ENCODE assay signal across 9 mouse cellular contexts in genomic region chr11:96234906-96235305, GRCm38 (mm10). TPM values are rescaled to one million over a fixed set of nuclear protein-coding genes. Genes with fewer than 3 reads are reported as not detected.
DNase-seq lines count a peak whose midpoint lies in the region; ATAC-seq and TF ChIP-seq lines count a peak whose summit lies in the region.
"Had no signal": no experiment of that assay in that cellular context is flagged by ENCODE, and none has a peak within 500 bp of the region (broad histone marks: within the 10 kb centered on the region; RNA-seq: fewer than 3 reads in every experiment).

No protein-coding gene starts in this region.

- no peak overlapping the region for H3K4me2 ChIP-seq in limb, embryonic 11.5 days (ENCODE audit: low read depth, severe bottlenecking)
- H3K4me2 ChIP-seq: midbrain, embryonic 12.5 days had no signal

- WGBS in limb, embryonic 11.5 days = 2% methylated on average over 12 of the region's 12 CpGs

- H3K27me3 ChIP-seq in G1E (ENCODE audit: insufficient read depth, low read length) = peaks cover 17% of the 10 kb centered on the region
- peaks cover 4% of the 10 kb centered on the region; the same call in 1 of the 2 replicates for H3K27me3 ChIP-seq in limb, embryonic 11.5 days (ENCODE audit: control insufficient read depth, insufficient read depth, low read length)

- no peak for ATAC-seq in G1E (ENCODE audit: extremely low read depth, insufficient number of reproducible peaks, low FRiP score, poor library complexity, severe bottlenecking)
- ATAC-seq in limb, embryonic 11.5 days (ENCODE audit: insufficient number of reproducible peaks, low FRiP score, low TSS enrichment, low read depth) = no peak
- ATAC-seq in erythroid progenitor cell, adult 5-6 weeks (replicated peaks; ENCODE audit: low FRiP score, poor library complexity, severe bottlenecking) = no peak

- no peaks in the 10 kb centered on the region for H3K36me3 ChIP-seq in G1E (replicated peaks)
- H3K36me3 ChIP-seq in limb, embryonic 11.5 days (ENCODE audit: control insufficient read depth, insufficient read depth, low read length) = no peaks in the 10 kb centered on the region
- H3K36me3 ChIP-seq: midbrain, embryonic 12.5 days had no signal

- 0 out of 2 replicates have a peak, but pooled peaks cover 3% of the 10 kb centered on the region for H3K4me1 ChIP-seq in G1E (ENCODE audit: insufficient read depth, low read depth, low read length)
- H3K4me1 ChIP-seq in bone marrow macrophage, adult 2 months (ENCODE audit: control insufficient read depth, insufficient read depth, low read length) = no peaks in the 10 kb centered on the region
- H3K4me1 ChIP-seq in limb, embryonic 11.5 days (ENCODE audit: control insufficient read depth, insufficient read depth, low read length) = no peaks in the 10 kb centered on the region
- H3K4me1 ChIP-seq: midbrain, embryonic 12.5 days had no signal

- no peak for TF ChIP-seq POLR2A in bone marrow macrophage, adult 2 months (IDR thresholded peaks at IDR 0.05; ENCODE audit: borderline replicate concordance, low read depth, low read length)

- no peak overlapping the region for H3K4me3 ChIP-seq in G1E (ENCODE audit: low read depth, low read length)
- no peak overlapping the region for H3K4me3 ChIP-seq in bone marrow macrophage, adult 2 months (ENCODE audit: insufficient read depth, low read length)
- H3K4me3 ChIP-seq in limb, embryonic 11.5 days (ENCODE audit: low read depth, low read length) = no peak overlapping the region
- H3K4me3 ChIP-seq: midbrain, embryonic 12.5 days had no signal

- no peak overlapping the region for H3K9ac ChIP-seq in limb, embryonic 11.5 days (ENCODE audit: low read length)
- H3K9ac ChIP-seq: midbrain, embryonic 12.5 days had no signal

- no peaks in the 10 kb centered on the region for H3K9me3 ChIP-seq in G1E (replicated peaks)
- no peaks in the 10 kb centered on the region for H3K9me3 ChIP-seq in limb, embryonic 11.5 days (ENCODE audit: control insufficient read depth, low read length)
- H3K9me3 ChIP-seq: midbrain, embryonic 12.5 days had no signal

- peak; percentile 68 for TF ChIP-seq CTCF in G1E (IDR thresholded peaks at IDR 0.05; ENCODE audit: low read depth, low read length)
- TF ChIP-seq CTCF in bone marrow macrophage, adult 2 months (IDR thresholded peaks at IDR 0.05; ENCODE audit: low read depth, low read length) = peak; percentile 58

- DNase-seq in left cerebral cortex, adult 18-20 months (ENCODE audit: low spot score in 2 of 2) = peak; percentile 34 to 48
- DNase-seq in left cerebral cortex, adult 8-10 months (ENCODE audit: low spot score in 2 of 2) = no peak
- DNase-seq in G1E (ENCODE audit: low spot score) = peak; percentile 21
- peak; percentile 28 to 44 for DNase-seq in gastrocnemius, postnatal 4 days (ENCODE audit: low spot score in 2 of 2)
- DNase-seq in limb, embryonic 11.5 days (ENCODE audit: low spot score) = peak; percentile 81
- peak; percentile 23 to 30 for DNase-seq in right cerebral cortex, adult 2 months (ENCODE audit: low spot score in 2 of 2)

- no peak overlapping the region for H3K27ac ChIP-seq in bone marrow macrophage, adult 2 months (ENCODE audit: insufficient read depth, low read depth, low read length)
- no peak overlapping the region for H3K27ac ChIP-seq in limb, embryonic 11.5 days (replicated peaks; ENCODE audit: low read depth, low read length)
- H3K27ac ChIP-seq: midbrain, embryonic 12.5 days had no signal

RNA-seq across cellular contexts. Expression of gene Hoxb9, which starts 36.4 kb away (rescaled TPM):
- total RNA-seq in left cerebral cortex, adult 18-20 months (2021) = not detected
- under 1 TPM in 1 of 4 experiments, not detected in 3; 0.16 TPM for total RNA-seq in left cerebral cortex, adult 8-10 months (2022)
- not detected in 2 replicates for total RNA-seq in G1E (2014; fragmentation: Nextera tagmentation)
- not detected in 2 replicates for total RNA-seq in G1E (2017)
- polyA plus RNA-seq in G1E (2012) = not detected in 2 replicates
- polyA plus RNA-seq in bone marrow macrophage, adult 2 months (2012; ENCODE audit: insufficient read depth, insufficient read length, missing spikeins) = not detected in 2 replicates
- 1 to 10 TPM; 1.1 to 1.5 TPM for total RNA-seq in gastrocnemius, postnatal 4 days (2021)
- 1.7 and 1.8 TPM in 2 replicates for polyA plus RNA-seq in limb, embryonic 11.5 days (2014; fragmentation: Nextera tagmentation; extraction: Ambion mirVana)
- not detected in 2 replicates for total RNA-seq in erythroid progenitor cell, adult 5-6 weeks (2015; ENCODE audit: low replicate concordance)
- not detected in 2 replicates for total RNA-seq in erythroid progenitor cell, adult 5-6 weeks (2017; ENCODE audit: low replicate concordance)
- polyA plus RNA-seq: midbrain, embryonic 12.5 days had no signal

RNA-seq across cellular contexts. Expression of gene Hoxb13, which starts 40.8 kb away (rescaled TPM):
- not detected for total RNA-seq in left cerebral cortex, adult 18-20 months (2021)
- total RNA-seq in left cerebral cortex, adult 8-10 months (2022) = not detected
- total RNA-seq in G1E (2014; fragmentation: Nextera tagmentation) = 17.4 and 25.0 TPM in 2 replicates
- total RNA-seq in G1E (2017) = 38.8 and 46.4 TPM in 2 replicates
- 93.3 and 93.9 TPM in 2 replicates for polyA plus RNA-seq in G1E (2012)
- polyA plus RNA-seq in bone marrow macrophage, adult 2 months (2012; ENCODE audit: insufficient read depth, insufficient read length, missing spikeins) = not detected in 2 replicates
- not detected for total RNA-seq in gastrocnemius, postnatal 4 days (2021)
- 0.09 TPM in 1 of 2 replicates, not detected in the other for polyA plus RNA-seq in limb, embryonic 11.5 days (2014; fragmentation: Nextera tagmentation; extraction: Ambion mirVana)
- total RNA-seq in erythroid progenitor cell, adult 5-6 weeks (2015; ENCODE audit: low replicate concordance) = not detected in 2 replicates
- not detected in 2 replicates for total RNA-seq in erythroid progenitor cell, adult 5-6 weeks (2017; ENCODE audit: low replicate concordance)
- polyA plus RNA-seq: midbrain, embryonic 12.5 days had no signal

RNA-seq across cellular contexts. Expression of gene Hoxb8, which starts 46.8 kb away (rescaled TPM):
- total RNA-seq in left cerebral cortex, adult 18-20 months (2021) = not detected
- total RNA-seq in left cerebral cortex, adult 8-10 months (2022) = not detected
- total RNA-seq in G1E (2014; fragmentation: Nextera tagmentation) (not detected in 2 replicates), G1E (2017) (0.22 TPM in 1 of 2 replicates, not detected in the other)
- 0.22 and 0.56 TPM in 2 replicates for polyA plus RNA-seq in G1E (2012)
- polyA plus RNA-seq in bone marrow macrophage, adult 2 months (2012; ENCODE audit: insufficient read depth, insufficient read length, missing spikeins) = not detected in 2 replicates
- 1 to 10 TPM in 1 of 2 experiments, under 1 TPM in 1; 0.98 to 1.3 TPM for total RNA-seq in gastrocnemius, postnatal 4 days (2021)
- polyA plus RNA-seq in limb, embryonic 11.5 days (2014; fragmentation: Nextera tagmentation; extraction: Ambion mirVana) = 0.38 and 0.89 TPM in 2 replicates
- total RNA-seq in erythroid progenitor cell, adult 5-6 weeks (2015; ENCODE audit: low replicate concordance) = not detected in 2 replicates
- not detected in 2 replicates for total RNA-seq in erythroid progenitor cell, adult 5-6 weeks (2017; ENCODE audit: low replicate concordance)
- polyA plus RNA-seq: midbrain, embryonic 12.5 days had no signal

RNA-seq across cellular contexts. Expression of gene Hoxb7, which starts 51.5 kb away (rescaled TPM):
- not detected for total RNA-seq in left cerebral cortex, adult 18-20 months (2021)
- not detected for total RNA-seq in left cerebral cortex, adult 8-10 months (2022)
- total RNA-seq in G1E (2014; fragmentation: Nextera tagmentation) = not detected in 2 replicates
- total RNA-seq in G1E (2017) = not detected in 2 replicates
- not detected in 2 replicates for polyA plus RNA-seq in G1E (2012)
- not detected in 2 replicates for polyA plus RNA-seq in bone marrow macrophage, adult 2 months (2012; ENCODE audit: insufficient read depth, insufficient read length, missing spikeins)
- total RNA-seq in gastrocnemius, postnatal 4 days (2021) = 1 to 10 TPM; 1.8 to 2.1 TPM
- polyA plus RNA-seq in limb, embryonic 11.5 days (2014; fragmentation: Nextera tagmentation; extraction: Ambion mirVana) = 3.7 and 4.3 TPM in 2 replicates
- total RNA-seq in erythroid progenitor cell, adult 5-6 weeks (2015; ENCODE audit: low replicate concordance) = not detected in 2 replicates
- total RNA-seq in erythroid progenitor cell, adult 5-6 weeks (2017; ENCODE audit: low replicate concordance) = not detected in 2 replicates
- polyA plus RNA-seq: midbrain, embryonic 12.5 days had no signal

RNA-seq across cellular contexts. Expression of gene Hoxb6, which starts 57.4 kb away (rescaled TPM):
- not detected for total RNA-seq in left cerebral cortex, adult 18-20 months (2021)
- total RNA-seq in left cerebral cortex, adult 8-10 months (2022) = not detected
- not detected in 2 replicates for total RNA-seq in G1E (2014; fragmentation: Nextera tagmentation)
- total RNA-seq in G1E (2017) = 0.29 TPM in 1 of 2 replicates, not detected in the other
- polyA plus RNA-seq in G1E (2012) = 0.26 and 0.39 TPM in 2 replicates
- polyA plus RNA-seq in bone marrow macrophage, adult 2 months (2012; ENCODE audit: insufficient read depth, insufficient read length, missing spikeins) = not detected in 2 replicates
- 1 to 10 TPM in 1 of 2 experiments, under 1 TPM in 1; 0.62 to 1.3 TPM for total RNA-seq in gastrocnemius, postnatal 4 days (2021)
- polyA plus RNA-seq in limb, embryonic 11.5 days (2014; fragmentation: Nextera tagmentation; extraction: Ambion mirVana) = 1.9 and 2.8 TPM in 2 replicates
- total RNA-seq in erythroid progenitor cell, adult 5-6 weeks (2015; ENCODE audit: low replicate concordance) = not detected in 2 replicates
- not detected in 2 replicates for total RNA-seq in erythroid progenitor cell, adult 5-6 weeks (2017; ENCODE audit: low replicate concordance)
- polyA plus RNA-seq: midbrain, embryonic 12.5 days had no signal

Comparison
In these comparisons a context has a peak if more than half of its experiments do, and no peak if none do; other contexts are left out.
1. DNase-seq: peak in left cerebral cortex, adult 18-20 months (2 of 2), G1E (single experiment), gastrocnemius, postnatal 4 days (2 of 2), limb, embryonic 11.5 days (single experiment) and right cerebral cortex, adult 2 months (2 of 2); none in left cerebral cortex, adult 8-10 months (0 of 2).
2. RNA of gene Hoxb13, which starts 40.8 kb away (total RNA-seq): 17.4 to 46.4 TPM in G1E; not detected in left cerebral cortex, adult 18-20 months, not detected in left cerebral cortex, adult 8-10 months, not detected in gastrocnemius, postnatal 4 days and not detected in erythroid progenitor cell, adult 5-6 weeks; every median in the first group is over 10 times any median in the second.